Mouse (Mus musculus): ENCODE data around the gene Plin2. TPM values are rescaled to one million over a fixed set of nuclear protein-coding genes. Genes with fewer than 3 reads are reported as not detected.

The Plin2 gene
- polyA plus RNA-seq (2015; fragmentation: Nextera tagmentation; extraction: Ambion mirVana), result 154 and 163 TPM in 2 replicates

DNA sequence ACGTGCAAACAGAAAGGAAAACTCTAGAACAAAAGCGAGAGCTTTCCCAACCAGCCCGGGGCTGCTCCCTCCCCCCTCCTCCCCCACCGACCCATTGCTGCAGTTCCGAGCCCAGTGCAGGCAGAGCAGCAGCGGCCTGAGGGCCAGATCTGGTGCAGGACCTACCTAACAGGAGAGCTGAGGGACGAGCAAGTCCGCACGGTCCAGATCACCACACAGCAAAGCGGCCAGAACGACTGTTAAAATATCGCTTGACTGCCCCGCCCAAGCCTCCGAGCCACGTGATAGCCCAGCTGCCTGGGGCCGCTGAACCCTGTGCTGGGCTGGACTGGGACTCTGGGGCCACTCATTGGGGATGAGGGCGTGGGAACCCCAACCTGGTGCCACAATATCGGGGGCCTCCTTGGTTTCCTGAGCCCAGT is at the start of gene Plin2:
Gene Plin2, minus strand, starts transcription at position 281 of the 422 bp plus-strand sequence.
- H3K4me2 ChIP-seq, result peak within 1 kb of the TSS; percentile 80
- peak within 1 kb of the TSS; percentile 83 for H3K4me3 ChIP-seq (replicated peaks)
- ATAC-seq (ENCODE audit: insufficient read depth), result peak; percentile 84
- H3K27me3 ChIP-seq, result no peaks in the 10 kb centered on the region
- H3K9me3 ChIP-seq (replicated peaks), result no peaks in the 10 kb centered on the region
- WGBS (ENCODE audit: insufficient replicate concordance), result 0% methylated on average over 18 of the region's 18 CpGs
- peaks cover 85% of the 10 kb centered on the region for H3K4me1 ChIP-seq (replicated peaks)
- H3K36me3 ChIP-seq (replicated peaks), result peaks cover 34% of the 10 kb centered on the region
- H3K9ac ChIP-seq, result peak within 1 kb of the TSS; percentile 95
- peak within 1 kb of the TSS; percentile 95 for H3K27ac ChIP-seq (replicated peaks)

DNA sequence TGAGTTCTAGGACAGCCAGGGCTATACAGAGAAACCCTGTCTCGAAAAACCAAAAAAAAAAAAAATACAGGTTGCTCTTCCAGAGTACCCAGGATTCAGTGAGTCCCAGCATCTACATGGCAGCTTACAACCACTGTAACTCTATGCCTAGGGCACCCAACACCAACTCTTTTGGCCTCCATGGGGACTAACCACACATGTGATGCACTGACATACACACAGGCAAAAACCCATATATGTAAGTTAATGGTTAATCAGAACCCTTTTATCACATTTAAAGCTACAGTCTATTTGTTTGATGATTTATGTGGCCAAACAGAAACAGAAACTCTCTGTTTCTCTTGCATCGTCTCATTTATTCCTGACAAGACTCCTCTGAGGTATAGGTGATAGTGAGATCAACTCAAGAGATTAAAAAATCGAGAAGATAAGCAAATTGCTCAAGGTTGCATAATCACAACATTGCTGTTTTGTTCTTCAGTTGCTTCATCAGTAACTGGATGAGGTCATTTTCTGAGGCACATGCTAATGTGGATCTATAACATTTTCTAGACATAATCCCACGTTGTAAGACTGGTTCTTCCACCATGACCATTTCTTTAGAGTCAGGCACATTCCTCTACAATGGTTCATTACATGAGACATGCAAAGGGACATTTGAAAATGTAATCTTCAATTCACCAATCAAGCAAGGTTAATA is 49.2 kb upstream of the Plin2 start:
- no peak overlapping the region for H3K4me2 ChIP-seq
- no peaks in the 10 kb centered on the region for H3K27me3 ChIP-seq
- H3K27ac ChIP-seq (replicated peaks), result no peak overlapping the region
- no peak overlapping the region for H3K4me3 ChIP-seq (replicated peaks)
- no peak overlapping the region for H3K9ac ChIP-seq
- H3K36me3 ChIP-seq (replicated peaks), result no peaks in the 10 kb centered on the region
- WGBS (ENCODE audit: insufficient replicate concordance), result 48% methylated on average over 4 of the region's 4 CpGs
- H3K4me1 ChIP-seq (replicated peaks), result no peaks in the 10 kb centered on the region
- H3K9me3 ChIP-seq (replicated peaks), result no peaks in the 10 kb centered on the region
- no peak for ATAC-seq (ENCODE audit: insufficient read depth)

DNA sequence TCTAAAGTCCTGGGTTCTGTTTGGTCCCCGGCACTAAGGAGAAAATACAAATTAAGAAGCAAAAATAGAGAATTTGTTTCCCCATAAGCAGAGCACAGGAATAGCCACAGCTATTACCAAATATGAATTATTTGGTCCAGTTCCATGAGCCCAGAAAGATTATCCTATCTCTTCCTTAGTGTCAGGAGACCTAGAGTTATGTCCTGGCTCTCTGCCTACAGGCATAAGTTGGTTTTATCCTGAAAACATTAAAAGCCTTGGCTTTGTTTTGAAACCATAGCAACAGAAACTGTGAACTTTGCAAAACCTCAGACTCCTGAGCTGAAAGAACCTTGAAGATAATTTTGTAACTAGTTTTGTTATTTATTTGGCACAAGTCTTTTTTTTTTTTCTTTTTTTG is 47.3 kb upstream of the Plin2 start:
- Histone ChIP-seq H3K9me3 (replicated peaks) (no peaks in the 10 kb centered on the region), H3K36me3 (replicated peaks) (no peaks in the 10 kb centered on the region), H3K4me3 (replicated peaks) (no peak overlapping the region), H3K27ac (replicated peaks) (no peak overlapping the region), H3K4me2 (no peak overlapping the region), H3K27me3 (no peaks in the 10 kb centered on the region), H3K4me1 (replicated peaks) (no peaks in the 10 kb centered on the region), H3K9ac (no peak overlapping the region)
- no peak for ATAC-seq (ENCODE audit: insufficient read depth)
- WGBS (ENCODE audit: insufficient replicate concordance), result 62% methylated on average over 1 of the region's 1 CpGs

DNA sequence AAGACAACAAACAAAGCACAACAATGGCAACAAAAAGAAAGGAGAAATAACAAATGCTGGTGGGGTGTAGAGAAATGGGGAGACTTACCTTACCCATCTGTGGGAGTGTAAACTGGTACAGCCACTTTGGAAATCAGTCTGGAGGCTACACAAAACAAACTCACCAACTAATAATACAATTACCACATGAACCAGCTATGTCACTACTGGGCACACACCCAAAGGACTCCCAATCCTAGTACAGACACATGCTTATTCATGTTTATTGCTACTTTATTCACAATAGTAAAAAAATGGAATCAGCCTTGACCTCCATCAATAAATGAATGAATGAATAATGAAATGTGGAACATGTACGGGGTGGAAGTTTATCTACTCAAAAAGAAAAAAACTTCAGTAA is 45.5 kb upstream of the Plin2 start:
- Histone ChIP-seq H3K4me2 (no peak overlapping the region), H3K36me3 (replicated peaks) (no peaks in the 10 kb centered on the region), H3K4me3 (replicated peaks) (no peak overlapping the region), H3K9me3 (replicated peaks) (no peaks in the 10 kb centered on the region), H3K27me3 (no peaks in the 10 kb centered on the region), H3K27ac (replicated peaks) (no peak overlapping the region), H3K4me1 (replicated peaks) (no peaks in the 10 kb centered on the region), H3K9ac (no peak overlapping the region)
- WGBS (ENCODE audit: insufficient replicate concordance), result 77% methylated on average over 1 of the region's 1 CpGs
- no peak for ATAC-seq (ENCODE audit: insufficient read depth)

DNA sequence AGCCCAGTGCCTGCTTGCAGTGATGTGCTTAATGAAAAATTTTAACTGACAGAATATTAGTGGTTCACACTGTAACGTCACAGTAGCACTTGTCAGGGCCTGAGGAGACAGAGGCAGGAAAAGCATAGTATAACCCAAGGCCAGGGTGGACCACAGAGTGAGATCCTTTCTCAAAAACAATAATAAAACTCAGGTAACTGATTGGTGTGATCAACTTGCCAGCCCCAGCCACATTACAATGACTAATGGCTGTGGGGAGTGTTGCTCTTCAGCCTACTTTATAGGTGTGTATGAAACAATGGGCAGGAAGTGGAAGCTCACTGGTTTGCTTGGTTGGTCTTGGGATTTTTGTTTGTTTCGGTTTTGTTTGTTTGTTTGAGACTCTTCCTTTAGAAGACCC is 43.7 kb upstream of the Plin2 start:
- no peak overlapping the region for H3K27ac ChIP-seq (replicated peaks)
- no peak overlapping the region for H3K4me2 ChIP-seq
- 64% methylated on average over 2 of the region's 2 CpGs for WGBS (ENCODE audit: insufficient replicate concordance)
- H3K27me3 ChIP-seq, result no peaks in the 10 kb centered on the region
- H3K9me3 ChIP-seq (replicated peaks), result no peaks in the 10 kb centered on the region
- H3K36me3 ChIP-seq (replicated peaks), result no peaks in the 10 kb centered on the region
- H3K4me1 ChIP-seq (replicated peaks), result no peaks in the 10 kb centered on the region
- no peak overlapping the region for H3K4me3 ChIP-seq (replicated peaks)
- ATAC-seq (ENCODE audit: insufficient read depth), result no peak
- no peak overlapping the region for H3K9ac ChIP-seq

DNA sequence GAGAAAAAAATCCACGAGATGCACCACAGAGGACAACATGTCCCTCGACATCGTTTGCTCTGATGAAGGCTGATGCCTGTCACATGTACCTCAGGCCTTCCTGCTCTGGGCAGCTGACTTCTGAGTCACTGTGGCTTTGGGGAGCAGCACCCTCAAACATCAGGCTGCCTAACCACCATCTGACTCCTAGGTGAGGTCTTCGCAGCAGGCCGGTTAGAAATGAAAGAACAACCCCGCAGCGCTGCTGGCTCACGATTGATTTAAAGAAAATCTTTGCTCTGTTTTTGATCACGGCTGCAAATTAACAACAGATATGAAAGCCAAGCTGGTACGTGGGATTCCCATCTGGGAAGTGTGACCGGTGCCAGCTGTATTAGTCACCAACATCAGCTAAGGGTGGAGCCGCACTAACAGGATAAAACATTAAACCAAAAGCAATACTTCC is 42.9 kb upstream of the Plin2 start:
- no peak for ATAC-seq (ENCODE audit: insufficient read depth)
- H3K36me3 ChIP-seq (replicated peaks), result no peaks in the 10 kb centered on the region
- no peaks in the 10 kb centered on the region for H3K4me1 ChIP-seq (replicated peaks)
- WGBS (ENCODE audit: insufficient replicate concordance), result 76% methylated on average over 12 of the region's 12 CpGs
- no peaks in the 10 kb centered on the region for H3K9me3 ChIP-seq (replicated peaks)
- H3K4me3 ChIP-seq (replicated peaks), result no peak overlapping the region
- H3K27me3 ChIP-seq, result no peaks in the 10 kb centered on the region
- H3K9ac ChIP-seq, result no peak overlapping the region
- H3K27ac ChIP-seq (replicated peaks), result no peak overlapping the region
- H3K4me2 ChIP-seq, result no peak overlapping the region

DNA sequence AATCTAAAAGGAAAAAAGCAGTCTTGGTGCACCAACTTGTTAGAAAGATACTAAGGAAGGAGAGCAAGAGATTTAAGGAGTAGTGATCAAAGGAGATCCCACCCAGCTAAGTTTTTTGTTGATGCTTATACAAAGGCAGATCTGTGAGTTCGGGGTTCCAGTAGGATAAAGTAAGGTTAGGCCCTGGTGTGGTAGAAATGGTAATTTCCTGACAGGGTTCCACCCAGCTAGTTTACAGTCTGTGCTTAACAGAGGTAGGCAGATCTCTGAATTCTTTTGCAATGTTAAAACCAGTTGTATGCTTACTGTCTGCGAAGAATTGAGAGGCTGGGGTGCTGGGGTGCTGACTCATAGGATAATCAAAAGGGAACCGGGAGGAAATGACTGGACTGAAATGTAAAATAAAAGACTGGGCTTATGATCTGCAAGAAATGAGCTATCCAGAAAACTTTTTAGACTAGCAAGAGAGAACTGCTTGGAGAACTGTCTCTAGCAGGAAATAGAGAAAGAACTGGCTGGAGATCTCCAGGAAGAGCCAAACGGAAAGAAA is 40.9 kb upstream of the Plin2 start:
- no peak overlapping the region for H3K4me3 ChIP-seq (replicated peaks)
- H3K36me3 ChIP-seq (replicated peaks), result no peaks in the 10 kb centered on the region
- no peaks in the 10 kb centered on the region for H3K9me3 ChIP-seq (replicated peaks)
- no peak overlapping the region for H3K9ac ChIP-seq
- no peaks in the 10 kb centered on the region for H3K27me3 ChIP-seq
- no peak overlapping the region for H3K4me2 ChIP-seq
- 53% methylated on average over 4 of the region's 4 CpGs for whole genome bisulfite sequencing (ENCODE audit: insufficient replicate concordance)
- no peak overlapping the region for H3K27ac ChIP-seq (replicated peaks)
- no peak for ATAC-seq (ENCODE audit: insufficient read depth)
- no peaks in the 10 kb centered on the region for H3K4me1 ChIP-seq (replicated peaks)

DNA sequence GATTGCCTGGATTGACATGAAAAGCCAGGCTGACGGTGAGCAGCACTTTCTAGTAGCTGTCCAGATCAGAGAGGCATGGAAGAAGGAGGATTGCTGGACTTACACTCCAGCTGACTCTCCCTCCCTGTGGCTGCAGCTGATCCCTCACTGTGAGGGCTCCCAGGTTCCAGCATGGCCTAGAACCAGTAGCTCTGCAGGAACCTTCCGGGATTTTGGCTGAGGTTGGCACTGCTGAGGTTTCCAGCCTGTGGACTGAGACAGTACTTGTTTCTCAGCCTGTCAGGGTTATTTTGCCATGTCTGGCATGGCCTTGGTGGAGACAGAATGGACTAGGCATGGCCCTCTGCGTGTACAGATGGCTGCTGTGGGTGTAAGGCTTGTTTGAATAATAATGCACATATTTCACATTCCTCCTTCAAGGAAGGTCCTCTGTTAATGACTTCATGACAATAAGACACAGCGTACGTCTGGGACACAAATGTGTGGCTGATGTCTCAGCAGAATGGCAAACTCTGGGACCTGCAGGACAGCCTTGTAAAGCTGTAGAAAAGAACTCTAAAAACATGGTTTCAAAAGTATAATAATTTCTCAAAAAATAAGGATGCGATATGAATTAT is 40.3 kb upstream of the Plin2 start:
- ATAC-seq (ENCODE audit: insufficient read depth), result no peak
- H3K4me1 ChIP-seq (replicated peaks), result no peaks in the 10 kb centered on the region
- WGBS (ENCODE audit: insufficient replicate concordance), result 69% methylated on average over 6 of the region's 6 CpGs

DNA sequence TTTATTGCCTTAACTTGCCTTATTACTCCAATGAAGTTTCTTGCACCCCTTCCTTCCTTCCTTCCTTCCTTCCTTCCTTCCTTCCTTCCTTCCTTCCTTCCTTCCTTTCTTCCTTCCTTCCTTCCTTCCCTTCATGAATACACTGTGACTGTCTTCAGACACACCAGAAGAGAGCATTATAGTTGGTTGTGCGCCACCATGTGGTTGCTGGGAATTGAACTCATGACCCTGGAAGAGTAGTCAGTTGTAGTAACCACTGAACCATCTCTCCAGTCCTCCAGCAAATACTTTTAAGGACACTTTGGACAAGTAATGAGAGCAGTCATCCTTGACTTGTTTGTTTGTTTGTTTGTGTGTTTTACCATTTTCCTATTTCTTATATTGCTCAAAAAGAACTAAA is 38.9 kb upstream of the Plin2 start:
- Histone ChIP-seq H3K27ac (replicated peaks) (no peak overlapping the region), H3K27me3 (no peaks in the 10 kb centered on the region), H3K4me2 (no peak overlapping the region), H3K4me1 (replicated peaks) (no peaks in the 10 kb centered on the region), H3K36me3 (replicated peaks) (no peaks in the 10 kb centered on the region), H3K9me3 (replicated peaks) (no peaks in the 10 kb centered on the region), H3K4me3 (replicated peaks) (no peak overlapping the region), H3K9ac (no peak overlapping the region)
- no peak for ATAC-seq (ENCODE audit: insufficient read depth)
- WGBS (ENCODE audit: insufficient replicate concordance), result 60% methylated on average over 1 of the region's 1 CpGs

More for the DNA sequence above, 40.3 kb upstream of the Plin2 start:
- H3K4me2 ChIP-seq, result no peak overlapping the region
- no peaks in the 10 kb centered on the region for H3K36me3 ChIP-seq (replicated peaks)
- no peaks in the 10 kb centered on the region for H3K9me3 ChIP-seq (replicated peaks)
- no peak overlapping the region for H3K4me3 ChIP-seq (replicated peaks)
- H3K9ac ChIP-seq, result no peak overlapping the region
- no peaks in the 10 kb centered on the region for H3K27me3 ChIP-seq
- H3K27ac ChIP-seq (replicated peaks), result no peak overlapping the region

DNA sequence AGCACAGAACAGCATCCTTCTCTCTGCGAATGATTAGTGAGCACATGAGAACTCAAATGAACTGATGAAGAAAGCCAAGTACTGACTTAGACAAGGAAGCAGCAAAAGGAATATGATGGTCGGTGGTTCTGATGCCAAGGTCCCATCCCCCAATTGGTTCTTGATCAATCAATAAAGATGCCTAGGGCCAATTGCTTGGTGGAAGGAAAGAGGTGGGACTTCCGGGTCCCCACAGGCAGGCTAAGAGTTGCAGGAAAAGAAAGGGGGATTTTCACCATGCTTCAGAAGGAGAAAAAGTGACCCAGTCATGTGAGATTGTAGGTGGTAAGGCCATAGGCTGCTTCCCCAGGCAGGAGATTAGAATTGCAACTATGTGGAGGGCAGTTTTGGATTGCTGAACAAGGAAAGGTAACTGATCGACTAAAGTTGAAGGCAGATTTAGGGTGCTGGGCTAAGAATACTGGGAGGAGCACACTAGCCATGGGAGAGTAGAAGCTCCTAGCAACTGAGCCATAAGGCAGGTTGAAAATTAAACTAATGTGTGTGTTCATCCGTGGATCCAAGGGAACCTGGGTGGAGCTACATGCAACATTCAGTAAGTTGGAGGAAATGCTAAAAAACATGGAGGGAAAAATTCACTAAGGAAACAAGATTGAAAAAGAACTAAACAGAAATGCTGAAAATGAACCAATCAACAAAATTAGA is 29.5 kb upstream of the Plin2 start:
- Histone ChIP-seq H3K4me3 (replicated peaks) (no peak overlapping the region), H3K27me3 (peaks cover 16% of the 10 kb centered on the region), H3K4me2 (no peak overlapping the region), H3K9ac (no peak overlapping the region; the same call in 1 of the 2 replicates), H3K36me3 (replicated peaks) (no peaks in the 10 kb centered on the region), H3K27ac (replicated peaks) (no peak overlapping the region), H3K9me3 (replicated peaks) (no peaks in the 10 kb centered on the region), H3K4me1 (replicated peaks) (no peaks in the 10 kb centered on the region)
- no peak for ATAC-seq (ENCODE audit: insufficient read depth)
- WGBS (ENCODE audit: insufficient replicate concordance), result 54% methylated on average over 5 of the region's 5 CpGs

DNA sequence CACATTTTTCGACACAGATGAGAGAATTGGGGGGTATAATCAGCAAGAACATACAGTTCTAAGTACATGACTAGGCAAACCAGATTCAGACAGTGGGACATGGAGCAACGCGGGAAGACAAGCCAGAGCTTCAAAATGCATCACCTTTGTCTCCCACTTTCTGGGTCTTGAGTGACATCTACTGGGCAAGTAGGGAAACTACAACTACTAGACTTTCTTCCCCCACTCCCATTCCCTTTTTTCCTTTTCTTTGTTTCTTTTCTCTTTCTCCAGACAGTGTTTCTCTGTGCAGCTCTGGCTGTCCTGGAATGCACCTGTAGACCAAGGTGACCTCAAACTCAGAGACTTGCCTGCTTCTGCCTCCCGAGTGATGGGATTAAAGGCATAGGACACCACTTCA is 27.0 kb upstream of the Plin2 start:
- Histone ChIP-seq H3K9ac (no peak overlapping the region), H3K27me3 (peaks cover 16% of the 10 kb centered on the region), H3K9me3 (replicated peaks) (no peaks in the 10 kb centered on the region), H3K4me2 (no peak overlapping the region), H3K4me1 (replicated peaks) (no peaks in the 10 kb centered on the region), H3K4me3 (replicated peaks) (no peak overlapping the region), H3K27ac (replicated peaks) (no peak overlapping the region), H3K36me3 (replicated peaks) (no peaks in the 10 kb centered on the region)
- no peak for ATAC-seq (ENCODE audit: insufficient read depth)
- 8% methylated on average over 4 of the region's 4 CpGs for WGBS (ENCODE audit: insufficient replicate concordance)
